Mouse (Mus musculus) midbrain, embryonic 12.5 days (tissue): ENCODE measurements around the gene Arhgef16. TPM values are rescaled to one million over a fixed set of nuclear protein-coding genes. Genes with fewer than 3 reads are reported as not detected.
A peak's percentile ranks its signal among the peaks of the same experiment; 100 is the strongest.

Experiments used
- ATAC-seq: fragments of 200-750 bp; cut with Nextera tagmentation; 2 replicates; pipeline ENCODE4 v1.8.0; 2017; ENCODE audit warnings: low read depth, moderate TSS enrichment, moderate library complexity; ENCODE audit not compliant: low FRiP score
- H3K27ac ChIP-seq: fragments of 300-500 bp; sonication (generic); replicated peaks from 2 replicates; pipeline ENCODE4 v1.5.1; 2016; ENCODE audit warnings: mild to moderate bottlenecking
- H3K27me3 ChIP-seq: fragments of 300-500 bp; sonication (generic); 2 replicates; pipeline ENCODE4 v1.6.1; 2016; ENCODE audit warnings: mild to moderate bottlenecking
- H3K36me3 ChIP-seq: fragments of 300-500 bp; sonication (generic); 2 replicates; pipeline ENCODE4 v1.6.1; 2016
- H3K4me1 ChIP-seq: fragments of 300-500 bp; sonication (generic); 2 replicates; pipeline ENCODE4 v1.6.1; 2016
- H3K4me2 ChIP-seq: fragments of 300-500 bp; sonication (generic); replicated peaks from 2 replicates; pipeline ENCODE4 v1.6.1; 2016; ENCODE audit warnings: mild to moderate bottlenecking, moderate library complexity
- H3K4me3 ChIP-seq: fragments of 300-500 bp; sonication (generic); 2 replicates; pipeline ENCODE4 v1.5.1; 2016; ENCODE audit warnings: mild to moderate bottlenecking
- H3K9ac ChIP-seq: fragments of 300-500 bp; sonication (generic); replicated peaks from 2 replicates; pipeline ENCODE4 v1.6.1; 2016; ENCODE audit warnings: mild to moderate bottlenecking, moderate library complexity
- H3K9me3 ChIP-seq: fragments of 300-500 bp; sonication (generic); 2 replicates; pipeline ENCODE4 v1.6.1; 2016; ENCODE audit warnings: mild to moderate bottlenecking
- WGBS: fragments of 180-500 bp; shearing (Covaris S2); methylation state at CpG from one replicate; pipeline ENCODE4 v1.1.7; 2016; 5-methylcytosine and 5-hydroxymethylcytosine counted together
- polyA plus RNA-seq: library from polyadenylated mRNA; unstranded; fragments of >200 nt; fragmentation: Nextera tagmentation; extraction: Ambion mirVana; gene quantifications from 2 replicates; pipeline ENCODE4 v1.2.1, GENCODE M21; 2016

Arhgef16 gene
- polyA plus RNA-seq, 1 experiment from 2014 or later: 0.50 TPM

DNA sequence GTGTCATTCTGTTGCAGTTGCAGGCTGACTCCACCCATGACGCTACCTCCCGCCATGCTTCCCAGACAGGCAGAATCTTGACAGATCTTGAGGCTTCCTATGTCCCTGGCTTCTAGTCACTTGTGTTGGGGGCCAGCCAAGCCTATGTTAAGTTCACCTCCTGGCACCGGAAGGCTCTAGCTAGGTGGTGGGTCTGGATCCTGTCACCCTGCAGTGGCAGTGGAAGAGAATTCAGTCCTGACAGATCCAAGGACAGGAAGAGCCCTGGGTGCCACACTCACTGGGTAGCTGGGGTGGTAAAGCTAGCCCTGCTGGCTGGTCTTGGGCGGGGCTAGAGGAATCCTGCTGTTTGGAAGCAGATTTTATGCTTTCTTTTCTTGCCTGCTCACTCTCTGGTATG is 23.9 kb upstream of the Arhgef16 start:
- Histone ChIP-seq H3K36me3 (no peaks in the 10 kb centered on the region), H3K27ac (no peak overlapping the region)

DNA sequence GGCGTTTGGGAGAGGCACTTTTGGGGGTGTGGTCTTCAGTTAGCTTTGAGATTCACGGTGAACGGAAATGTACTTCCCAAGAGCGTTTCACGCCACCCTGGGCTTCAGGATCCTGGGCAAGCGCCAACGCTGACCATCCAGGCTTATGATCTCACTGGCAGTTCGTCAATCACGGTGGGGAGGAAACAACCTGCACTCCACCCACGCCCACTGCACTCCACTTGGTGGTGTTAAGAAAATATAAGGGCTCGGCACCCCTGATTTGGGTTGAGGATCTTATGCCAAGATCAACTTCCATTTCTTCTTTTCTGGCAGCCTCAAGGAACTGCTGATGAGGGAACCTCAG is 12.1 kb upstream of the Arhgef16 start:
- no peak overlapping the region for H3K4me3 ChIP-seq
- no peak overlapping the region for H3K27ac ChIP-seq
- H3K9ac ChIP-seq: no peak overlapping the region
- H3K27me3 ChIP-seq: peaks cover 10% of the 10 kb centered on the region
- H3K4me2 ChIP-seq: no peak overlapping the region
- 83% methylated on average over 11 of the region's 11 CpGs for WGBS
- H3K36me3 ChIP-seq: no peaks in the 10 kb centered on the region
- peaks cover 7% of the 10 kb centered on the region; the same call in 1 of the 2 replicates for H3K4me1 ChIP-seq
- H3K9me3 ChIP-seq: no peaks in the 10 kb centered on the region
- ATAC-seq: no peak

More for the DNA sequence above, 23.9 kb upstream of the Arhgef16 start:
- Histone ChIP-seq H3K9ac (no peak overlapping the region), H3K4me2 (no peak overlapping the region), H3K9me3 (no peaks in the 10 kb centered on the region), H3K27me3 (peaks cover 32% of the 10 kb centered on the region; the same call in 1 of the 2 replicates), H3K4me1 (0 out of 2 replicates have a peak, but pooled peaks cover 6% of the 10 kb centered on the region), H3K4me3 (no peak overlapping the region)
- 73% methylated on average over 4 of the region's 4 CpGs for WGBS
- no peak for ATAC-seq

DNA sequence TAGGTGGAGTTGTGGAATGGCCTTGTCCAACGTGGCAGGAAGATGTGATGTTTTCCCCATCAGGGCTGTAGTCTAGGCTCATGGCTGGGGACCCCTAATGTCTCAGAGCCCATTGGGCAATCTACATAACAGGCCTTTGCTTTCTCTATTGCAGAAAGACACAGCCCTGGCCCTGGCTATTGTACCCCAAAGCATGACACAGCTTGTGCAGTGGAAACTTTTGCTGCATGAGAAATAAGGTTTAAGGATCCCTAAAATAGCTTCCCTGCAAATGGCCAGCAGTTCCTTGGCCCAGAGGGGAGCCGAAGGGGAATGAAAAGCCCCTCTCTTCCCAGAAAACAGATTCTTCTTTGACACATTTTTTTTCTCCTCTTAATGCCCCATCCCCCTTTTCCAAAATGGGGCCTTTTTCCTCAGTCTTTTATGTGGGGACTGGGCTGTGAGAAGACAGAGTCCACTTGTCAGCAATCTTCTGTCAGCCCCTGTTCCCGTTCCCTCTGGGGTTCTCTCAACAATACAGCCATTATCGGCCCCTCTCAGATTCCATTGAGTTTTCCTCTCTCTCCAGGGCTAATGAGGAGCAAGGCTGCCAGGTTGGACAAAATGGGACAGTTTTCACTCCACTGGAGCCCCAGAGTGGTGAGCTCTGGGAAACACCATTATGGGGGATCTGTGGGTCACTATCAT is 11.6 kb upstream of the Arhgef16 start:
- no peak overlapping the region for H3K4me3 ChIP-seq
- H3K9me3 ChIP-seq: no peaks in the 10 kb centered on the region
- no peak overlapping the region for H3K27ac ChIP-seq
- no peak for ATAC-seq
- peaks cover 7% of the 10 kb centered on the region; the same call in 1 of the 2 replicates for H3K4me1 ChIP-seq
- H3K4me2 ChIP-seq: no peak overlapping the region
- H3K36me3 ChIP-seq: no peaks in the 10 kb centered on the region
- peaks cover 10% of the 10 kb centered on the region for H3K27me3 ChIP-seq
- WGBS: 51% methylated on average over 4 of the region's 4 CpGs
- H3K9ac ChIP-seq: no peak overlapping the region

DNA sequence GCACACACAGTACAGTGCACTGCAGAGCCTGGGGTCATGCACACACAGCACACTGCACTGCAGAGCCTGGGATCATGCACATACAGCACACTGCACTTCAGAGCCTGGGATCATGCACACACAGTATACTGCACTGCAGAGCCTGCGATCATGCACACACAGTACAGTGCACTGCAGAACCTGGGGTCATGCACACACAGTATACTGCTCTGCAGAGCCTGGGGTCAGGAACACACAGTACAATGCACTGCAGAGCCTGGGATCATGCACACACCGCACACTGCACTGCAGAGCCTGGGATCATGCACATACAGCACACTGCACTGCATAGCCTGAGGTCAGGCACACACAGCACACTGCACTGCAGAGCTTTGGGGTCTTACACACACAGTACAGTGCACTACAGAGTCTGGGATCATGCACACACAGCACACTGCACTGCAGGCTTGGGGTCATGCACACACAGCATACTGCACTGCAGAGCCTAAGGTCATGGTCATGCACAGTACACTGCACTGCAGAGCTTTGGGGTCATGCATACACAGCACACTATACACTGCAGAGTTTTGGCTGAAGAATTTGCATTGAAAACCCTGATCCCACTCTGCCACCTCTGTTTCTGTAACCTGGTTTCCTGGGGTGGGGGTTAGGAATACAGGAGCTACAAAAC is 10.8 kb upstream of the Arhgef16 start:
- Histone ChIP-seq H3K36me3 (no peaks in the 10 kb centered on the region), H3K4me3 (no peak overlapping the region), H3K4me1 (peaks cover 7% of the 10 kb centered on the region; the same call in 1 of the 2 replicates), H3K27ac (no peak overlapping the region), H3K4me2 (no peak overlapping the region), H3K9ac (no peak overlapping the region), H3K27me3 (peaks cover 10% of the 10 kb centered on the region), H3K9me3 (no peaks in the 10 kb centered on the region)
- ATAC-seq: no peak
- WGBS: 89% methylated on average over 2 of the region's 2 CpGs

DNA sequence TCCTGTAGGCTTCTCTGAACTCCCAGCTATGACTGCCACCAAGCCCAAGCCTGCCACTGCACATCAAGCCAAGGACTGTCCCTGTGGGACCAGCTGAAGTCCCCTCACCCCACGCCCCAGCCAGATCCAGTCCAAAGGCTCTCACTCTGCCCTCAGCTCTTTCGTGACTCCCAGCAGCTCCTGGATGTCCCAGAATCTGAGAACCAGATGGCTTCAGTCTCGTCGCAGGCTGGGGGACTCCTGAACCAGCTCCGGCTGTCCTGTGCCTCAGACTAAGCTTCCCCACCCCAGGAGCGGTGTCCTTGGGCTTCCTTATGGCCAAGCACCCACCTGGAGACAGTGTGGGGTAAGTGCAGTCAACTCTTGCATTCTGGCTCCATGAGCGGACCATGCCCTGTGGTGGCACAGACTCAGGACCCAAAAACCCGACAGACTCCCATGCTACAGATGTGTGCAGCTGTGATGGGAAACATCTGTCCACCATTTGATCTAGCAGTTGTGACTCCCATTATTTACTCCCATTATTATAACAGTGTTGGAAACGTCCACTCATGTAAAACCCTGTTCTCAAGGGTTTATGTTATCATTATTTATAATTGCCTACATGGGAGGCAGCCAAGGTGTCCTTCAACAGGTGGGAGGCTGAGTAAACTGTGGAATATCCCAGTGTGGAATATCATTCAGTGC is 9.2 kb upstream of the Arhgef16 start:
- Histone ChIP-seq H3K36me3 (no peaks in the 10 kb centered on the region), H3K4me2 (no peak overlapping the region), H3K4me3 (no peak overlapping the region), H3K4me1 (peaks cover 7% of the 10 kb centered on the region; the same call in 1 of the 2 replicates), H3K27ac (no peak overlapping the region), H3K9ac (no peak overlapping the region), H3K9me3 (no peaks in the 10 kb centered on the region), H3K27me3 (peaks cover 10% of the 10 kb centered on the region)
- ATAC-seq: no peak
- 84% methylated on average over 9 of the region's 9 CpGs for WGBS

DNA sequence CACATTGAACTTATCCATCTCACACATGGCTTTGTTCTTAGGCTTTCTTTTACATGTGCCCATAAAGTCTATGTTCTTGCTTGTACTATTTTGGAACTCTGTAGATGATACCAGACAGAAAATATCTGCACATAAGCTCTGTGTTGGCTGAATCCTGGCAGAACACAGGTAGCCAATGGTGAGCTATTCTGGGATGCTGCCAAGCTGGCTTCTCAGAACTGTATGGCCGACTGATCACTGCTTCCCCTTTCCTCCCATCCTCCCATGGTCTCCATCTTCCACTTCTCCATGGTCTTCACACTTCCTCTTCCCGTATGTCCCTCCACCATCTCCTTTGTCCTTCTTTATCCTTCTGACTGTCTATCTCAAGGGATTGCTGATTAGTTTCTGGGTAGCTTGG is 7.7 kb upstream of the Arhgef16 start:
- WGBS: 81% methylated on average over 2 of the region's 2 CpGs
- Histone ChIP-seq H3K4me2 (no peak overlapping the region), H3K4me3 (no peak overlapping the region), H3K27me3 (peaks cover 7% of the 10 kb centered on the region), H3K27ac (no peak overlapping the region), H3K9me3 (no peaks in the 10 kb centered on the region), H3K36me3 (no peaks in the 10 kb centered on the region), H3K9ac (no peak overlapping the region), H3K4me1 (peaks cover 7% of the 10 kb centered on the region; the same call in 1 of the 2 replicates)
- ATAC-seq: no peak

DNA sequence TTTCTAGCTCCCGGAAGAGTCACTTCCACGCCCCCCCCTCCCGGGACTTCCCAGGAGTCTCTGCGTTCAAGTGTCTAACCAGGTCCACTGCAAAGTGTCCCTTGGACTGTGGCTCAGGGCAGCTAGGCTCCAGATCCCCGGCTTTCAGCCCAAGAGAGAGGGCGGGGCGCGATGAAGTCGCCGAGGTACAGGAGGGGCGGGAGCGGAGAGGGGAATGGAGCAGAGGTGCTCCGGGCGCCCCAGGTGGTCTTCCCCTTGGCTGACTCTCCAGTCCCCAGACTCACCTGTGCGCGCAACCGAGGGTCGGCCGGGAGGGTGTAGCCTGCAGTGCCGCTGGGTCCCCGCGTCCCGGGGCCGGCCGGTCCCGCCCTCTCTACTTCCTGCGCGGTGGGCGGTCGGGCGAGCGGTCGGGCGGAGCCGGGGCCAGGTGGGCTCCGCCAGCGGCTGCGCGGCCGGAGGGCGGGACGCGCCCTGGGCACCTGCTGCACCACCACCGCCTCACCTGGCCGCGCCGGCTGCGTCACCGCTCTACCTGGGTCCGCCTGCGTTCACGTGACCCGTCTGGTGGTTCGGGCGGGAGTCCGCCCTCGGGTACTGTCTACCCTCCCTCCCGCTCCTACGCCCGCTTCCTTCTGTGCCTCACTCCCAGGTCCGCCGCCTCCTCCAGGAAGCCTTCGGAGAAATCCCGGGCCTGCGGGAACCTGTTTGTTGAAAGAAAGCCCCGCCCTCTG is 1.8 kb downstream of the Arhgef16 start:
- Histone ChIP-seq H3K9me3 (no peaks in the 10 kb centered on the region), H3K27ac (no peak overlapping the region), H3K9ac (no peak overlapping the region; the same call in 1 of the 2 replicates), H3K36me3 (no peaks in the 10 kb centered on the region), H3K27me3 (peaks cover 56% of the 10 kb centered on the region), H3K4me2 (peak overlapping the region; percentile 81), H3K4me1 (peaks cover 10% of the 10 kb centered on the region), H3K4me3 (peak overlapping the region; percentile 47)
- under 1% methylated on average over 60 of the region's 66 CpGs for WGBS
- peak; percentile 44 for ATAC-seq

DNA sequence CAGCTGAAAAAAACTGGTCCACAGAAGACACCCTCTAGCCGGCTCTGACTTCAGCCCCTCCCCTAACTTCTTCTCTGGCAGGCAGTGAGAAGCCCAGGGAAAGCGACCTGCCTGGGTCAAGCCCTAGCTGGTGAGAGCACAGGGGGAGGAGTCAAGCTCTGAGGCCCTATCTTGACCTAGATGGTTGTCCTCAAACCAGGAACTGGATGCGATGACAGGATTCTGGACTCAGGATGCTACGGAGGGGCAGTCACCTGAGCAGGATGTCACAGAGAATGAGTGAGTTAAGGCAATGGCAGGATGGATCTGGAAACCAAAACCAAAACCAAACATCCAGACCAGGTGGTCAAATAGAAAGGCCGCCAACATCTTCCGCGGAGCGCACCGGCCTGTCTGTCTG is 3.7 kb downstream of the Arhgef16 start:
- H3K9me3 ChIP-seq: no peaks in the 10 kb centered on the region
- H3K36me3 ChIP-seq: no peaks in the 10 kb centered on the region
- no peak overlapping the region for H3K9ac ChIP-seq
- H3K4me3 ChIP-seq: no peak overlapping the region
- no peak for ATAC-seq
- H3K27ac ChIP-seq: no peak overlapping the region
- H3K27me3 ChIP-seq: peaks cover 55% of the 10 kb centered on the region
- H3K4me2 ChIP-seq: no peak overlapping the region
- H3K4me1 ChIP-seq: peaks cover 10% of the 10 kb centered on the region
- 41% methylated on average over 9 of the region's 9 CpGs for WGBS

DNA sequence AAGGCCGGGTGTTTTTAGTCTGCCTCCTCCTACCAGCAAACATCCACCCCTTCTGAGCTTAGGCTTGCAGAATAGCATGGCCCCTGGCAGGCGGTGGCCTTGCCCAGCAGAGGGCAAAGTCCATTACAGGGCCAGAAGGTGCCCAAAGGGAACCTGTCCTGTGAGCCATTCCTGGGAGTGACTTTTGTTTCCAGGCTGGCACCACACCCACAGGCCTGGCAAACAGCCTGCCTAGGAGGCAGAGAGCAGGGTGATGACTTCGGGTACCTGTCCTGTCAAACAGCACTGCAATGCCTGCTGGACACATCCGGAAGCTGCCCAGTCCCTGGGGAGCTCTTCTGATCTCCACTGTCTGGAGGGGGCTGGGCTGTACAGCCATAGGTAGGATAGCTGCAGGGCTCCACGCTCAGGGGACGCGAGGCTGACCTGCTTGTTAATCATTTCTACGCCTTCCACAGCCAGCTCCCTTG is 7.2 kb downstream of the Arhgef16 start:
- Histone ChIP-seq H3K9me3 (no peaks in the 10 kb centered on the region), H3K4me2 (no peak overlapping the region), H3K9ac (no peak overlapping the region), H3K36me3 (no peaks in the 10 kb centered on the region), H3K27me3 (peaks cover 22% of the 10 kb centered on the region), H3K4me1 (no peaks in the 10 kb centered on the region), H3K4me3 (no peak overlapping the region), H3K27ac (no peak overlapping the region)
- no peak for ATAC-seq
- 48% methylated on average over 8 of the region's 8 CpGs for WGBS

DNA sequence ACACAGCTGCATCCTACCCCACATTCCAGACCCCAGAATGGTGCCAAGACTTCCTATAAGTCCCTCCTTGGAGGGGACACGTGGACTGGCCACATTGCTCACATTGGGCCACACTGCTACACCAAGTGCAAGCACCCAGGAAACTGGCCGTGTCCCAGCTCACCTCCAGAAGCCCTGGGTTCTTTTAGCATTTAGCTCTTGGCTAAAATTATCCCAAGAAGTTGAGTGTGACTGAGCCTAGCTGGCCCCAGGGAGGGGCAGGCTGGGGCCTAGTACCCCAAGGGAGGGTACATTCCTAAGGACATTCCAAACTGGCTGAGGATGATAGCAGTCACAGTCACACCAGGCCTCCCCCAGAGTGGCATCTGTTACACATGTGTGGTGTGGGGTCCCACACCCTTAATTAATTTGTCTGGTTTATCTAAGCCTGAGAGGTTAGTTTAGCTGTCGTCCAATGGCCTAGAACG is 7.7 kb downstream of the Arhgef16 start:
- H3K4me3 ChIP-seq: no peak overlapping the region
- no peaks in the 10 kb centered on the region for H3K9me3 ChIP-seq
- no peak for ATAC-seq
- no peaks in the 10 kb centered on the region for H3K4me1 ChIP-seq
- peaks cover 17% of the 10 kb centered on the region for H3K27me3 ChIP-seq
- H3K4me2 ChIP-seq: no peak overlapping the region
- H3K9ac ChIP-seq: no peak overlapping the region
- no peaks in the 10 kb centered on the region for H3K36me3 ChIP-seq
- no peak overlapping the region for H3K27ac ChIP-seq
- 62% methylated on average over 4 of the region's 4 CpGs for WGBS

DNA sequence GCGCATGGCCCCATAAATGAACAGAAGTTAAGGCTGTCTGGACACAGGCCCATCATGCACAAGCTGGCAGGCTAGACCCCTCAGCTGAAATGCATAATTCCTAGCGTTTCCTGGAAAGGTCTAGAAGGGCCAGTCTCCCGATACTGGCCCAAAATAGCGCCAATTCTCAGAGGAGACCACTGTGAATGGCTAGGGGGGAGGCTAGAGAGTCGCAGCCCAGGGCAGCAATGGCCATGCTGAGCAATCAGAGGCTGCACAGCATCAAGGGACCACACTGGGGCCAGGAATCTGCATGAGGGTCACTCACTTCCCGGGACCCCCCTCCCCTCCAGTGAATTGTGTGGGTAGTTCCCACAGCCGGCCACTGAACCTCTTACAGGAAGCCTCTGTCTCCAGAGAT is 17.8 kb downstream of the Arhgef16 start:
- ATAC-seq: no peak
- H3K4me2 ChIP-seq: no peak overlapping the region

More for the DNA sequence above, 17.8 kb downstream of the Arhgef16 start:
- no peak overlapping the region for H3K9ac ChIP-seq
- WGBS: 79% methylated on average over 7 of the region's 7 CpGs
- H3K27me3 ChIP-seq: peaks cover 4% of the 10 kb centered on the region; the same call in 1 of the 2 replicates
- no peaks in the 10 kb centered on the region for H3K36me3 ChIP-seq
- no peak overlapping the region for H3K4me3 ChIP-seq
- H3K9me3 ChIP-seq: no peaks in the 10 kb centered on the region
- H3K4me1 ChIP-seq: no peaks in the 10 kb centered on the region
- H3K27ac ChIP-seq: no peak overlapping the region
